Mouse (Mus musculus) intestine, postnatal 0 days (tissue): ENCODE data around the gene B4galnt1. TPM values are rescaled to one million over a fixed set of nuclear protein-coding genes. Genes with fewer than 3 reads are reported as not detected.

ENCODE experiments used
- ATAC-seq: fragments of 200-750 bp; cut with Nextera tagmentation; 2 replicates; pipeline ENCODE4 v1.8.0; 2017; ENCODE audit warnings: mild to moderate bottlenecking, moderate TSS enrichment, moderate library complexity
- H3K27ac ChIP-seq: fragments of 300-500 bp; sonication (generic); 2 replicates; pipeline ENCODE4 v1.5.1; 2014; ENCODE audit warnings: mild to moderate bottlenecking, low read depth, low read length, moderate library complexity
- H3K27me3 ChIP-seq: fragments of 300-500 bp; sonication (generic); replicated peaks from 2 replicates; pipeline ENCODE4 v1.6.1; 2014; ENCODE audit warnings: low read length, mixed read lengths; ENCODE audit not compliant: control insufficient read depth, insufficient read depth
- H3K36me3 ChIP-seq: fragments of 300-500 bp; sonication (generic); 2 replicates; pipeline ENCODE4 v1.6.1; 2014; ENCODE audit warnings: mild to moderate bottlenecking, moderate library complexity; ENCODE audit not compliant: control insufficient read depth, insufficient read depth
- H3K4me1 ChIP-seq: fragments of 300-500 bp; sonication (generic); replicated peaks from 2 replicates; pipeline ENCODE4 v1.6.1; 2014; ENCODE audit warnings: antibody characterized with exemption, low read length, mixed read lengths; ENCODE audit not compliant: control insufficient read depth, insufficient read depth
- H3K4me2 ChIP-seq: fragments of 300-500 bp; sonication (generic); replicated peaks from 2 replicates; pipeline ENCODE4 v1.6.1; 2014; ENCODE audit warnings: low read depth, mild to moderate bottlenecking, moderate library complexity
- H3K4me3 ChIP-seq: fragments of 300-500 bp; sonication (generic); 2 replicates; pipeline ENCODE4 v1.5.1; 2014; ENCODE audit warnings: low read depth, low read length
- H3K9ac ChIP-seq: fragments of 300-500 bp; sonication (generic); 2 replicates; pipeline ENCODE4 v1.6.1; 2014; ENCODE audit warnings: mild to moderate bottlenecking, low read depth, low read length
- H3K9me3 ChIP-seq: fragments of 300-500 bp; sonication (generic); 2 replicates; pipeline ENCODE4 v1.6.1; 2016; ENCODE audit warnings: mixed run types; ENCODE audit not compliant: control insufficient read depth
- CTCF ChIP-seq: sonication (generic); IDR thresholded peaks from 2 replicates; pipeline ENCODE4 v1.5.1; 2016; ENCODE audit warnings: low read depth, mild to moderate bottlenecking, control low read depth, antibody characterized with exemption, moderate library complexity
- WGBS: fragments of 180-500 bp; shearing (Covaris S2); extraction: QIAGEN DNeasy Blood & Tissue Kit; methylation state at CpG from one replicate; pipeline ENCODE4 v1.1.7; 2014; 5-methylcytosine and 5-hydroxymethylcytosine counted together
- polyA plus RNA-seq: library from polyadenylated mRNA; unstranded; fragments of >200 nt; fragmentation: Nextera tagmentation; extraction: Ambion mirVana; gene quantifications from 2 replicates; pipeline ENCODE4 v1.2.1, GENCODE M21; 2015

The B4galnt1 gene
- polyA plus RNA-seq, 1 experiment from 2014 or later, result 34.1 TPM

DNA sequence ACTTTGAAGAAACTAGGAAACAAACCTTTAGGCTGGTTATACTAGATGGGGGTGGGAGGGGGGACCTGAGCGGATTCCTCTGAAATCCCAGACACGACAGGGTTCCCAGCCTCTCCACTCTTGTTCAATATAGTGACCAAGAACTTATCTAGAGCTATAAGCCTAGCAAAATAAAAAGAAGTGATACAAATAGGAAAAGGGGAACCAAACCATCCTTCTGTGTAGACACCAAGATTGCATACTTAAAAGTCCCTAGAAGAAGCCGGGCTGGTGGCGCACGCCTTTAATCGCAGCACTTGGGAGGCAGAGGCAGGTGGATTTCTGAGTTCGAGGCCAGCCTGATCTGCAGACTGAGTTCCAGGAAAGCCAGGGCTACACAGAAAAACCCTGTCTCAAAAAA is 11.7 kb upstream of the B4galnt1 start:
- no peaks in the 10 kb centered on the region for H3K9me3 ChIP-seq
- no peak overlapping the region for H3K4me3 ChIP-seq
- H3K4me1 ChIP-seq, result no peaks in the 10 kb centered on the region
- TF ChIP-seq CTCF, result no peak
- no peak for ATAC-seq
- H3K27me3 ChIP-seq, result no peaks in the 10 kb centered on the region
- 92% methylated on average over 7 of the region's 7 CpGs for WGBS
- no peaks in the 10 kb centered on the region for H3K36me3 ChIP-seq
- H3K27ac ChIP-seq, result no peak overlapping the region
- H3K4me2 ChIP-seq, result no peak overlapping the region
- H3K9ac ChIP-seq, result no peak overlapping the region

DNA sequence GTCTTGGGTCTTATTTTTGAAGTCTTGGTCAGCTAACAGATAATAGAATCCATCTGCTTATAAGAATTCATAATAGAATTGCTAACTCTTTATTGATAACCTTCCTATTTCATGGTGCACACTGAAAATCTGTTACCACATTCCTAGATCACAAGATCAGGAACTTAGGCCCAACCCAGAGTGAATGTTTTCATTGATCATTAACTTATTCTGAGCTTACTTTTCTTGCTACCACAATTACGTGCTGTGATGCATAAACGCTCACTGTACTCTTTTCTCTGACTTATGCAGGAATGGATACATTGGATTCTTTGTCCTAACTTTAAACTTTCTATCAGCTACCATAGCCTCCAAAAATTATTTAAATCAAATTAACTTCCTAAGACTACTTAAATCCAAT is 10.8 kb upstream of the B4galnt1 start:
- H3K9ac ChIP-seq, result no peak overlapping the region
- no peak for TF ChIP-seq CTCF
- no peaks in the 10 kb centered on the region for H3K27me3 ChIP-seq
- H3K27ac ChIP-seq, result no peak overlapping the region
- H3K4me2 ChIP-seq, result no peak overlapping the region
- H3K36me3 ChIP-seq, result no peaks in the 10 kb centered on the region
- no peaks in the 10 kb centered on the region for H3K9me3 ChIP-seq
- ATAC-seq, result peak; percentile 28; the same call in 1 of the 2 replicates
- H3K4me3 ChIP-seq, result no peak overlapping the region
- 37% methylated on average over 2 of the region's 2 CpGs for WGBS
- no peaks in the 10 kb centered on the region for H3K4me1 ChIP-seq

- 65% methylated on average over 5 of the region's 5 CpGs for WGBS
- H3K36me3 ChIP-seq, result no peaks in the 10 kb centered on the region
- no peak overlapping the region for H3K4me2 ChIP-seq
- no peak overlapping the region for H3K27ac ChIP-seq
- no peaks in the 10 kb centered on the region for H3K4me1 ChIP-seq
- no peak overlapping the region for H3K9ac ChIP-seq
- no peak for TF ChIP-seq CTCF
- ATAC-seq, result no peak
- H3K9me3 ChIP-seq, result no peaks in the 10 kb centered on the region
- H3K27me3 ChIP-seq, result no peaks in the 10 kb centered on the region
- H3K4me3 ChIP-seq, result no peak overlapping the region
These were observed 10.4 kb upstream of the B4galnt1 start for GRCm38 (mm10) chr10:127154652-127155051.

- Histone ChIP-seq H3K27me3 (no peaks in the 10 kb centered on the region), H3K36me3 (no peaks in the 10 kb centered on the region), H3K4me1 (no peaks in the 10 kb centered on the region), H3K9ac (no peak overlapping the region), H3K4me3 (no peak overlapping the region), H3K4me2 (no peak overlapping the region), H3K27ac (no peak overlapping the region), H3K9me3 (no peaks in the 10 kb centered on the region)
- TF ChIP-seq CTCF, result no peak
- ATAC-seq, result 0 out of 2 replicates have a peak, but pooled peaks have one; percentile 20
- 39% methylated on average over 1 of the region's 1 CpGs for WGBS
These were observed 8.9 kb upstream of the B4galnt1 start for GRCm38 (mm10) chr10:127156089-127156488.

DNA sequence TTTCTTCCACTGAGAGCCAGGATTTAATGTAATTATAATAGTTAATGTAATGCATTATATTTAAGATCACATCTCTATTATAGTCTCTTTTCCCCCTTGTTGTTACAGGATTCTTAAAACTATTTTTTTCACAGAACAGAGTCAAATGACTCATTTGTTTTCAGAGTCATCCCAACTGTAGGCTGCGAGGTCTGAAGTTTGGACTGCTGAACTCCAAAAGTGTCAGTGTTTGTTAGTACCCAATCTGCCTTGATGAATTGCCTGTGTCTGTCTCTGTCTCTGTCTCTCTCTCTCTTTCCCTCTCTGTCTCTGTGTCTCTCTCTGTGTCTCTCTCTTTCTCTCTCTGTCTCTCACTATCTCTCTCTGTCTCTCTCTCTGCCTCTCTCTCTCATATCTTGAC is 8.5 kb upstream of the B4galnt1 start:
- ATAC-seq, result no peak
- WGBS, result 53% methylated on average over 1 of the region's 1 CpGs
- H3K4me3 ChIP-seq, result no peak overlapping the region
- H3K36me3 ChIP-seq, result no peaks in the 10 kb centered on the region
- H3K4me1 ChIP-seq, result no peaks in the 10 kb centered on the region
- H3K27me3 ChIP-seq, result no peaks in the 10 kb centered on the region
- H3K9me3 ChIP-seq, result no peaks in the 10 kb centered on the region
- H3K27ac ChIP-seq, result no peak overlapping the region
- no peak overlapping the region for H3K9ac ChIP-seq
- no peak for TF ChIP-seq CTCF
- no peak overlapping the region for H3K4me2 ChIP-seq

DNA sequence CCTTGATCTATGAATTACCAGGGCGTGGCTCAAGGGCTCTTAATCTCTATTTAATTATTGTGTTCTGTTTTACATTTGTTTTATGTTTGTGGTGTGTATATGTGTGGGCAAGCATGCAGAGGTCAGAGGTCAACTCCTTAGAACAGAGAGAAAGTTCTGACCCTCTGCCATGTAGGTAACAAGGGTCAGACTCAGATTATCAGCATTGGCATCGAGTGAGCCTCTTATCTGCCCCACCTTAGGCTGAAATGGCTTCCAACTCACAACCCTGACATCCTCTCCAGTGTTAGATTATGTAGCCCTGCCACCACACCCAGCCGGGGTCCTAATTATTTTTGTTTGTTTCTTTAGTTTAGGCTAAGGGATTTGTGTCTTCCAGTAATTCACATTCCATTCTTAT is 6.6 kb upstream of the B4galnt1 start:
- ATAC-seq, result peak; percentile 2; the same call in 1 of the 2 replicates
- H3K9ac ChIP-seq, result no peak overlapping the region
- no peak overlapping the region for H3K4me2 ChIP-seq
- H3K27ac ChIP-seq, result no peak overlapping the region
- 31% methylated on average over 3 of the region's 3 CpGs for WGBS
- H3K4me1 ChIP-seq, result no peaks in the 10 kb centered on the region
- H3K36me3 ChIP-seq, result no peaks in the 10 kb centered on the region
- H3K4me3 ChIP-seq, result no peak overlapping the region
- no peak for TF ChIP-seq CTCF
- H3K27me3 ChIP-seq, result no peaks in the 10 kb centered on the region
- H3K9me3 ChIP-seq, result no peaks in the 10 kb centered on the region

DNA sequence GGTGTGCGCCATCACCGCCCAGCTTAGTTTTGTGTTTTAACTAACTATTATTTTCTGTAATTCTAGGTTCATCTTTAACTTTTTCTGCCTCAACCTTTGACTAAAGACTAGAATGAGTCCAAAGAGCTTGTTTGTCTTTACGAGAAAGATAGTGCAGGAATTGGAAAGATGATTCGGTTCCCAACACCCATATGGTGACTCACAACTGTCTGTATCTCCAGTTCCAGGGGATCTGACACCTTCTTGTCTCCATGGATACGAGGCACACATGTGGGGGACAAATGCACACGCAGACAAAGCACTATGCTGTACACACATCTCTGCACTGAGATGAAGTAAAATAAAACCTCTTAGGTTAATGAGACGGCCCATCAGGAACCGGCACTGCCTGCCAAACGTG is 4.9 kb upstream of the B4galnt1 start:
- no peak for ATAC-seq
- Histone ChIP-seq H3K4me1 (no peaks in the 10 kb centered on the region), H3K4me3 (no peak overlapping the region), H3K27ac (no peak overlapping the region), H3K9me3 (no peaks in the 10 kb centered on the region), H3K27me3 (no peaks in the 10 kb centered on the region), H3K36me3 (no peaks in the 10 kb centered on the region), H3K4me2 (no peak overlapping the region), H3K9ac (no peak overlapping the region)
- 60% methylated on average over 9 of the region's 9 CpGs for WGBS
- no peak for TF ChIP-seq CTCF
